Mouse (Mus musculus) forelimb bud, embryonic 11.5 days (tissue): ENCODE data around the gene Inmt.
"Not testable (repeated sequence)": the region's sequence is repeated elsewhere in the genome, so short reads cannot be mapped to it uniquely, and the experiment has no call there.

ENCODE experiments used
- DNase-seq: peaks from one replicate; pipeline ENCODE4 v3.0.0-alpha.2; 2012; ENCODE audit warnings: low read depth, low spot score

Gene Inmt

DNA sequence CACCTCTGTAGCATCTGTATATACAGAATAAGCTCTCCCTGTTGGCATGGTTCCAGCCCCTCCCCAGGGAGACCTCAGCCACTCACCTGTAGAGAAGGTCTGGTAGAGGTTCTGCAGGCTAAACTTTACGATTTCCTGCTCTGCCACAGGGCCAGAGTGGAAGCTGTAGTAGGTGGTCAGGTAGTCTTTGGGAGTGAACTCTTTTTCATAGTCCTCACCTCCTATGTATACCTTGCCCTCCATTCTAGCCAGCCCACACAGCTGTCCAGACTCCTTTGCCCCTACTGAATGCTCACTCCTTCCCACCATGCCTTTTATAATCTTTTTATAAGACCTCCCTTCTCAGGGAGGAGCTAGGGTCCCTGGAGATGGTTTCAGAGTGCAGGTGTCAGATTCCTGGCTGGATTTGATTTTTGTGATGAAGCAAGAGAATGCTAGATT is at the start of gene Inmt:
Inmt (minus strand) TSS at position 303 of the 441 bp plus-strand sequence.
- DNase-seq = no peak

DNA sequence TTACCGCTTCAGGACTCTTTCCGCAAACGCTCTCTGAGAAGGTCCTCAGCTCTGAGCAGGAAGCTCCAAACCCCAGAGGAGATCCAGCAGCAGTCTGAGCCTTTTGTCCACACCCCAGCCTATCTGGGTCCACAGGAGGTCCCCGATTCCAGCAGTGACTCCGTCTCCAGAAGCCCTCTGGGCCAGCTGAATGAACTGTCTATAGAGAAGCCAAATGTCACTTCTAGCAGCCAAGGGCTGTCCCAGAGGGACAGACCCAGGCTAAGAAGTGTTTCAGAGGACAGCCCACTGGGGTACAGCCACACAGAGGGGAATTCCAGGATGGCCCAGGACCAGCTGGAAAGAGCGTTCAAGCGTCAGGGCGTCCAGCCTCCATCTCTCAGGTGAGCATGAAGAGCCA is 49.1 kb upstream of the Inmt start:
- no peak for DNase-seq

DNA sequence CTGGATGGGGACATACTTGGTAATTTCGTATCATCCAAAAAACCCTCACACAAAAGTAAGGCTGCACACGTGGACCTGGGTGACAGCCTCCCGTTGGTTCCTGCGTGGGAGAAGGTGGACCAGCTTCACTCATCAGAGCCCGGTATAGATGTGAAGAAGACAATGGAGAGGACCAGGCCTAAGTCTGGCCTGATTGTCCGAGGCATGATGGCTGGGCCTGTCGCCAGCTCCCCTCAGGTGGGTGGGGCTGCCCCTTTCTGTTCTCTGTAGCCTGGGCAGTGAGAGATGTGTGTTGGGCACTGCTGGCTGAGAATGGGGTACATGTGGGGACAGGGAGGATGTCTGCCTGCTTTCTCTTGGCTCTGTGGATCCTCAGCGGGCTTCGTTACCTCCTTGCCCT is 43.4 kb upstream of the Inmt start:
- no peak for DNase-seq

DNA sequence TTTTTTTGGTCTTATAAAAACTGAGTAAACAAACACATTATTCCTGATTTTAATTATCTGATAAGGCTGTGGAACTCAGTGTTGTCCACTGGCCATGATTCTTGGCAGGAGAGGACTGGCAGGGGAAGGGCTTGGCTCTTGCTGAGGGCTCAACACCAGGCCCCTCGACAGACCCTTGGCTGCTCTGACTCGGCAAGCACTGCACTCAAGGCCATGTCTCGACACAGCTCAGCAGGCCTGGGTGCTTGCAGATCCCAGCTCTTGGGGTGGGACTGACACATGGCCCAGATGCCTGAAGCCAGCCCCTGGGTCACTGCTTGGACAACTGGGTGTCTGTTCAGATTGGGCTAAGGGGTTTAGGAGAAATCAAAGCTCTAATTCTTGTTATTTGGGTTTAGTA is 39.7 kb upstream of the Inmt start:
- no peak for DNase-seq

DNA sequence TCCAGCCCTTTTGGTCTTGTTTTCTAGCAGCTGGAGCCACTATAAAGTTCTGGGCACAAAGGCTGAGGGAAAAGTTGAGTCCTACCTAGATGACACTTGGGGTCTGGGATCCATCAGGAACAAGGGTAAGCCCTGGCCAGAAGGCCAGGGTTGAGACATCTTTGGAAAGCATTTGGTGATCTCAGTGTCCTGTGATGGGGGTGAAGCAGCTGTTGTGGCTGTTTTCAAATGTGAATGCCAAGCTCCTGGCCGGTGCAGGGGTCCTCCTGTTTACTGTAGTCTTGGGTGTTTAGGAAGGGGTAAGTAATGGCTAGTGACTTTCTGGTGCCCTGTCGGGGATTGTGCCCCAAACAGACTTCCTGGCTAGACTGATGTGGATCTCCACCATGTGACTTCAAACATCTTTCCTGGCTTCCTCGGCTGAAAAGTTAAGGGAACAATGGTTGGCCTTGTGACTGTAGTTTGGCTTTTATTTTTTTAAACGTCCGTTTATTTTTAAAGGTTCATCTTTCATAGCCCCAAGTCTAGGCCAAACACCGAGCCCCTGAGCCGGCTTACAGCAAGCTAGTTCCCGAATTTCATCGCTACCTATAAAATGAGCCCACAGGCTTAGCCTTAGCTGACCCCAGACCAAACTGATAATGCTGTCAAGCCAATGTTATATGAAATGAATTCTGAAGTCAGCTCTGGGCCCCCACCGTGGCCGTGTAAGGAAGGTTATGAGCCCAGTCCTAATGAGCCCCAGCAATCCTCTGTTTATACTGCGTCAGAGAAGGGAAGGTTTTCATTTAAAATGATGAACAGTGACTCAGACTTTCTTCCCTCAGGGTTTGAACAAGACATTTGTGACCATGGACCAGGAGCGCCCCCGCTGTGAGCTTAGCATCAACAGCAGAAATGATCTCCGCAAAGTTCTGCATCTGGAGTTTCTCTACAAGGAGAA is 35.9 kb upstream of the Inmt start:
- DNase-seq = peak; percentile 18

DNA sequence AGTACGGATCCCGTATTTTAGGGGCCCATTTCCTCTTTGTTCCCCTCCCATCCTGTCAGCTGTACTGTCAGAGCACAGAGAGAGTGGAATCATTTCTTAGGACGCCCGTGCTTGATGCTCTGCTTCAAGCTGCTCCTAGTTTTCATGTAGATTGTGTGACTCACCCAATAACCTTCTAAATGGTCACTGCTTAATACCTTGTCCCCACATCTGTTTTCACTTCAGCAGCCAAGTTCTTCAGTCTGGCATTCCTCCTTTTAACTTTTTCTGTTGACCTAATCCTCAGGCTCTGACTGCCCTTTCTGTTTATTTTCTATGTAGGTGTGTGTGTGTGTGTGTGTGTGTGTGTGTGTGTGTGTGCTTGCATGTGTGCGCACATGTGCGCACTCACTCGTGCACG is 32.9 kb upstream of the Inmt start:
- peak; percentile 43 for DNase-seq

DNA sequence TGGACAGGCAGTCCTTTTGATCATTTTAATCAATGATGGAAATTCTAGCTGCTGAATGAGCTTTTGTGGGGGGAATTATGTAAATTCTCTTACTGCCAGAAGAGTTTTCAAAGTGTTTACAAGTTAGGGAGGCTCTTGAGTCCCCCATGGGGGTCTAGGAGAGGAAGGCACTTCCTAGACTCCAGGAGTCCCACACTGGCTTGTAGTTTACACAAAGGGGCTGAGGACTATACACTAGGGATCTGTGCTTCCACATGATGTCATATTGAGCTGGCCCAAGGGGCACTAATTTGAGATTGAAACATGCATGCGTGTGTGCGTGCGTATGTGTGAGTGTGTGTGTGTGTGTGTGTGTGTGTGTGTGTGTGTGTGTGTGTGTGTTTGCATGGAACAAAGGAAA is 29.1 kb upstream of the Inmt start:
- no peak for DNase-seq

DNA sequence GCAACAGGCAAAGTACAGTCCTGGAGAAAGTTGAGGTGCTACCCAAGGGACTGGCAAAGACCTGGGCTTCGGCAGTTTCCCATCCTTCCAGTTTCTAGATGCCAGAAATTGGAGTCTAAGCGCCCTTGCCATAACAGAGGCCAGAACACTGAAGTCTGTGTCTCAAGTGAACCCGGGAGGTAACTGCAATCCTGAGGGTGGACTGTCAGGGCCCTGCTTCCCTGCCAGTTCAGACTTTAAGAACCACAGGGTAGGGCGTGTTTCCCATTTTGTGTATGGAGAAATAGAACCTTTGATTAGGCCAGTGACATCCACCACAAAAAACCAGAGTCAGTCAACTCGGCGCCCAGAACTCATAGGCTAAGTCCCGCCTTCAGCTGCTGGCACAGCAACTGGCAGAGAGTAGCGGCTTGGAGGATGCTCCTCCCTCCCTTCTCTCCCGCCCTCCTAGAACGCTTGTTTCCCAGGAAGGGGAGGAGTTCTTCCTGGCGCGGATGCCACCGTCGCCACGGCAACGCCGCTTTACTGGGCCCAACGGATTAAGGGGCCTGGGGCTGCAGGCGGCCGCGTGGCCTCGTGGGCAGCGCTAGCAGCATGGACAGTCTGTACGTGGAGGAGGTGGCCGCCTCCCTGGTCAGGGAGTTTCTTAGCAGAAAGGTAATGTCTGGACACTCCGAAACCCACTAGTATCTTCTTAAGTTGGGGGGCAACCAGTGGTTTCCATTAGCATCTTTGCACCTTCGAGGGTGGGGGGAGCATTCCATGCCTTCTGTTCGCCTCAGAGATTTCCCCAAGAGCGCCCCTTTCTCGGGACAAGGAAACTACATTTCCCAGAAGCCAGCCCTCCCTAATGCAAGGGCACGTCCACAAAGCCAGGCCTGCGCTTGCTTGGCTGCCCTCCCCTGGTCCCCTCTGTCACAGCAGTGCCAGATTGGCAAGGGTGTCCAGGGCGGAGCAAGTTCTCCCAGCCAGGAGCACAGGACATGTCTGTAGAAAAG is 28.4 kb upstream of the Inmt start, which contains the start of gene Mindy4:
Mindy4 (plus strand) TSS at position 471 of the 998 bp plus-strand sequence.
- peak; percentile 91 for DNase-seq

DNA sequence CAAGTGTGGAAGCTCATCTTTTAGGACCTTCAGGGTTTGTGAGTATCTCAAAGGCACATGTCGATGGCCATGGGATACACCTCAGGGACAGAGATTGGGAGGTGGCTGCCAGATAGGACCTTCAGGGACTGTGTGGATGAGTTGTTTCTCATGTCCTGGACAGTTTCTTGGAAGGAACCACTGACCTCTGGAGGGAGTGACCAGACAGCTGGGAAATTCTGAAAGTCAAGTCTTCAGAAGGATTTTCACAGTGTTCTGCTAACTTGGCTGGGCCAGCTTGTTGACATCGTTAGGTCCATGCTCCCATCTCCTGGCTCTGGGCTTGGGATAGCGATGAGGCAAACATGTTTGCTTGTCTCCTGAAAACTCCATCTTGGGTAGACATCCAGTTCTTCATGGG is 24.2 kb upstream of the Inmt start:
- DNase-seq = no peak

DNA sequence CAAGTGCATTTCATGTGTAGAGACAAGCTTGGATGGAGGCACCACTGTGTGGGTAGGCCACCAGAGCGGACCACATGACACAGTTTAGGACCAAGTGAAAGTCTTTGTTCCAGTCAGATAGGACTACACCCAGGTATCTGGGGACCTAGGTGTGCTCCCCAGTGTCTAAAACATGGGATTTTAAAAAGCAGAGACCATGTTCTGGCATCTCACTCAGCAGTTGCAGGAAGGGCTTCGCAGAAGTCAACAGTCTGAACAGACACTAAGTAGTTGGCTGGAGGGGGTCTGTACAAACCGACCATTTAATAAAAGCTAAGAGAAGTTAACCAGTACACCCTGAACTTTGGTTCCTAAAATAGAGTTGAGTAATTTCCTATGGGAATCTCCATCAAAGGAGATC is 18.3 kb upstream of the Inmt start:
- DNase-seq = no peak

DNA sequence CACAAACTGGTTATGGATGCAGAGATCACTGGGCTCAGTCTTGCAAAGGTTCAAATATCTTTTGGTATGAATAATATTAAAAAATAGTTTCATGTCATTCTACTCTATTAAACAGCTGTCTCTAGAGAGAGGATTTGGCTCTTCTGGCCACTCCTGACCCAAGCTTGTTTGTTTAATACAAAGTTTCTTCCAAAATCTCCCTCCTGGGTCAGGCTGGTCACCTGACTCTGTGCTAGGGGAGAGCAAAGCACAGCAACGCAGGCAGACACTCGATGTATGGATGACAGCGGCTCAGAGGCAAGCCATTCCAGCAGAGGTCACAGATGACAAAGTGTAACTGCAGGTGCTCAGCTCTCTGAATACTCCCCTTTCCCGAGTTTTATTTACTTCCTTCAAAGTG is 16.7 kb upstream of the Inmt start:
- no peak for DNase-seq

DNA sequence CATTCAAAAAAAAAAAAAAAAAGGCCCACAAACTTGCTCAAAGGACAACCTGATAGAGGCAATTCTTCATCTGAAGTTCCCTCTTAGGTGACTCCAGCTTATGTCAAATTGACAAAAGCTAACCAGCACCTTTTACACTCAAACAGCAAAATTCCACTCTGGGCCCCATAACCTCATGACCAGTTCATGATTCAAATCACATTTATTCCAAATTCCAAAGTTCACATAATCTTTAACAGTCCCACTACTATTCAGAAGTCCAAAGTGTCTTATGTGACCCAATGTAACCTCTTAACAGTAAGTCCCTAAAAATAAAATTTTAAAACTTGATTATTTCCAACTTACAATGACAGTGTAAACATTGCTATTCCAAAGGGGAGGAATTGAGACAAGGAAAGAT is 14.6 kb upstream of the Inmt start:
- DNase-seq = no peak

DNA sequence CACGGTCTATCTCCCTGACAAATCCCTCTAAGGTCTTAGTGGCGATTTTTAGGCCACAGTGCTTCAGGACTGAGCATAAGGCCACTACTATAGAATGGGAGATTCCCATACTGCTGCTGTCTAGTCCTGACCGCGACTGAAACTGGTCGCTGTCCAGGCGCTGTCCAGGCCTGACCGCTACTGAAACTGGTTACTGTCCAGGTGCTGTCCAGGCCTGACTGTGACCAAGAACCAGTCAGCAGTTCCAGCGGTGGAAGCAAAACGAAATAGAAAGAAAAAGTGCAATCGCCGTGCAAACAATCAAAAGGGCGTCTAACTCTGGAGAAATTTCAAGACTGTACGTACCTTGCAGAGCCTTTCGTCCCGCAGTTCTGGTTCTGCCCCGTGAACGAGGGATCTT is 13.0 kb upstream of the Inmt start:
- DNase-seq = not testable (repeated sequence)

DNA sequence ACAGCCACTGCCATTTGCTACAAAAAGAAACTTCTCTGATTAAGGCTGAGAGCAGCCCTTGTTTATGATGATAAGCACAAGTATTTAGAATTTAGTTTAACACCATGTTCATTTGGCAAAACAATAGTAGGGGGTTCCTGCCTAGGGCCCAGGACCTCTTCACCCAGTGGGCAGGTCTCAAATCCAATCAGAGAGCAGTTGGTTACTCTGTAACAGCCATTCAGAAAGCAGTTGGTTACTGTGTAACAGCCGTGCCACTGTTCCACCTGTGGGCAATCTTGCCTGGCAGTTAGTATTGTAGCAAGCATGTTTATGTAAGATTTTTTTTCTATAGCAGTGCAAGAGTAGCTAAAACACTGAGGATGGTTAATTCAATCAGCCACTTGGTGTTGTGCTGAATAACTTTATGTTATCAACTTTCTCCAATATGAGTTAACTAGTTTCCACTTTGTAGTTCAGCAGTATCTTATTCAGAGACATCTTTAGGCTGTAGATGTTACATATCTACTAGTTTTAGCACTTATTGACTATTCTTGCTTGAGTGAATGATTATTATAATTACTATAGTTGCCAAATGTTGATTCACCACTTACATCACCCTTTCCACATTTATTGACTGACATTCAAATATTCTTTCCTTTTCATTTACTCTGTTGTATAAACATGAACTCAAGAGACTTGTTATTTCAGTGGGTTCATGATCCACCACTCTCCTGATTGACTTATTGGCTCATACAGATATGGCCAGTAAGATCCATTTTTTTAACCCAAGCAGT is 8.0 kb upstream of the Inmt start:
- no peak for DNase-seq

DNA sequence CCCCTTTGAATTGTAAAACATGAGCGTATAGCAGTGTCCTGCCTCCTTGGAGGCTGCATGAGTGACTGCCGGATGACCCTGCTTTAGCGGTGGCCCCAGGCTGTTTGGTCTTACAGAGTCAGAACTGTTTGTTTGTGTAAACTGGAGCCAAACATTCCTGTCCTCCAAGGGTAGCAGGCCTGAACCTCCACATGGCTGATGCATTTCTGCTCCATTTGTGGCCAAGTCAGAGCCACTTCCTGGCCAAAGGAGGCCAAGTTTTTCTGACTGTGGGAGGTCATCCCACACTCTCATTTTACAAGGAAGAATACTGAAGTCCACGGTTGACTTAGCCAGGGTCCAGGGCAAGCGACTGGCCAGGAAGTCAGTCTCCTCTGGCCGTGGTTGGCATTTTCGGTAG is 4.7 kb upstream of the Inmt start:
- no peak for DNase-seq

DNA sequence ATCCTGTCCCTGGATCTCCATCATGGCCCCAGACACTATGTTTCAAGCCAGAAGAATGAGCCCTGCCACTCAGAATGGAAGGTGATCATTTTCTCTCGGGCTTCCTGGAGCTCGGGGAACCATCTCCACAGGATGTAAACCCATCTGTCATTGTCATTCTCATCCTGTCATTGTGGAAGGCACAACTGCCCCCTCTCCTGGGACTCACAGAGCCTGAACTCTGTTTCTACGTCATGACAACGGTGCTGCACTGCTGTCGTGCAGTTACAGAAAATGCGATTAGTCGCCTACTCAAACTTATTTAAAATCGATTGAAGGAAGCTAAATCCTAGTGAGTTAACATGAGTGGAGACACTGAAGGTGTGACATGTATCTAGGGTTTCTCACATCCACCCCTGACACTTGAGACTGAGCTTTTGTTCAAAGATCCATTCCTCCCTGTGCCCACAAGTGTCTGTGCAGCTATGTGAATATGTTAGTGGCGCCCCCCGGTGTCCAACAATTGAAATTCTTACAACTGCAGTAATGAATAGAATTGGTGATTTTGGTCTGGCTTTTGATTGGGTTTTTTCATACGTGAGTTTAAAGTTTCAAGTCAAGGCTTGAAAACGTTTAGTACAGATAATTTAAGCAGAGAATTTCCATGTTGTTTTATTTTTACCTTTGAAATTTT is 2.4 kb upstream of the Inmt start:
- DNase-seq = peak; percentile 11

DNA sequence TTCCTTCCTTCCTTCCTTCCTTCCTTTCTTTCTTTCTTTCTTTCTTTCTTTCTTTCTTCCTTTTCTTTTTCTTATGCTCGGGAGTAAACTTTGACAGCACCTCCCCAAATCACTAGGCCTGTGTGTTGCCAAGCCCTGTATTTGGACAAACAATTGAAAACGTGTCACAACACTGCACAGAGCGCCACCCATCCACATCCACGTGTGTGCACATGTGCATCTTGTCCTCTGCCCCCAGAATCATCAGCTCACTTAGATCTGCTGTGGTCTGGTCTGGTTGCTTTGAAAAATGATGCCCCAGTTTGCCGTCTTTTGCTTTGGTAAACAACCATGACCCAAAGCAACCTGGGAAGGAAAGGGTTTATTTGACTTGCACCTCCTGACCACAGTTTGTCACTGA is 1.0 kb upstream of the Inmt start:
- DNase-seq = no peak

DNA sequence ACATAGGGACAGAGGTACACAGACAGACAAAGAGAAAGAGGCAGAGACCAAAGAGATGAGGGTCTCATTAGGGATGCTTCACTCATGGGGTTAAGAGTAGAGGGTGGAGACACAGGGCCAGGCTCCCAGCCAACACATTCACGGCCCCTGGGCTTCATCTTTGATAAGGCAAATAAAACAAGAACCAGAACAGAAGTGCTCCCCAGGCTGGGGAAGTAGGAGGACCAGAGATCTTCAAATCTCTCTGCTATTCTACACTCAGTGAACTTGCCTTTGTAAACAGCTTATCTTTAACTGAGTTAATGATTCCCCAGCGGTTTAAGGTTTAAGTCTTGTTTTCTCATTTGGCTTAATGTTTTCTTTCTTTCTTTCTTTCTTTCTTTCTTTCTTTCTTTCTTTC is 613 bp upstream of the Inmt start:
- no peak for DNase-seq

DNA sequence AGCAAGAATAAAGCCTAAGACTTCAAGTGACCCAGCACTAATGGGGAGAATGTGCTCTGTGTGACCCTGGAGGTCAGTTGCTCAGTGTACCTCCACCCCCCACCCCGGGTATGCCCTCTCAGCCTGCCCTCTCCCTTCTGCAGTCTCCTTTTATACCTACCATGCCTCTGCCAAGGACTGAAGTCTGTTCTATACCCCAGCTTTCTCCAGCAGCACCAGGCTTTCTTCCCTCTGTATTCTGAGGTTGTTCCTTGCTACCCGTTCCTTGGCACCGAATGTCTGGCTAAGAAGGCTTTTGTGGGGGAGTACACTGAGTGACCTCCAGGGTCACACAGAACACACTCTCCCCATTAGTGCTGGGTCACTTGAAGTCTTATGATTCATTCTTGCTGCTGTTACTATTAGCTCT is 898 bp downstream of the Inmt start:
- DNase-seq = no peak

DNA sequence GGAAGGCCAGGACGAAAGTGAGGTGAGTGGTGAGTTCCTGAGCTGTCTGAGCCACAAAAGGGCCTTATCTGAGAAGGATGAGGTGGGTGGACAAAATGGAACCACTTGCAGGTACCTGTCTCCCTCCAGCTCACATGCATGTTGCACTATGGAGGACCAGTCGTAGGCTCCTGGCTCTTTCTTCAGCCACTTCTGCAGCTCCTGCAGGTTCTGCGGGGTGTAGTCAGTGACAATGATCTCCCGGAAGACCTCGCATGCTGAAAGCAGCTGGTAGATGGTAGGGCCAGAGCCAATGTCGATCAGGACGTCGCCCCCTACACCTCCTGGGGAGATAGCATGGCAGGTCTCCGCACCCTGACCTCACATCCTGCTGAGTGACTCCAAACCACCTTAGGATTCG is 1.7 kb downstream of the Inmt start:
- DNase-seq = no peak

DNA sequence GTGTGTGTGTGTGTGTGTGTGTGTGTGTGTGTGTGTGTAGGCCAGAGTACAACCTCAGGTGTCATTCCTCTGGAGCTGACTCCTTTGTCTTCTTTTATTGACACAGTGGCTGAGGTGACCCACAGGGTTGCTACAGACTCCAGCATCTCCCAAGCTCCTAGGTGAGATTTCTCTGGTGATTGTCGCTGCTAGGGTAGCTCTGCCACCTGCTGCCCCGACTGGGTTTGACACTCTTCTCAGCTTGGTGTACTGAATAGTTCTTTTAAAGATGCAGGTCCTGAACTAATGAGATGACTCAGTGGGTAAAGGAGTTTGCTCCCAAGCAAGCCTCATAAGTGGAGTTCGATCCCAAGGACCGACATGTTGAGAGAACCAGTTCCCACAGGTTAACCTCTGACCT is 3.2 kb downstream of the Inmt start:
- DNase-seq = no peak
